Mouse (Mus musculus) cortical plate, adult 2 months (tissue): ENCODE data around the gene Zfp296. TPM values are rescaled to one million over a fixed set of nuclear protein-coding genes. Genes with fewer than 3 reads are reported as not detected.
"Not testable (repeated sequence)": the region's sequence is repeated elsewhere in the genome, so short reads cannot be mapped to it uniquely, and the experiment has no call there.

Experiments
- H3K27ac ChIP-seq: fragments of 200-500 bp; 2 replicates; pipeline ENCODE4 v1.5.1; 2012; ENCODE audit warnings: low read length, control low read depth, inconsistent platforms; ENCODE audit not compliant: insufficient read depth
- H3K4me1 ChIP-seq: fragments of 200-500 bp; 2 replicates; pipeline ENCODE4 v1.6.1; 2011; ENCODE audit warnings: low read length; ENCODE audit not compliant: control insufficient read depth, insufficient read depth
- H3K4me3 ChIP-seq: fragments of 200-500 bp; 2 replicates; pipeline ENCODE4 v1.5.1; 2011; ENCODE audit warnings: mild to moderate bottlenecking, low read length, control low read depth; ENCODE audit not compliant: insufficient read depth
- CTCF ChIP-seq: fragments of 200-500 bp; IDR thresholded peaks from 2 replicates; pipeline ENCODE4 v1.5.1; 2011; ENCODE audit warnings: mild to moderate bottlenecking, control low read depth, low read length; ENCODE audit not compliant: insufficient read depth; ENCODE audit errors: extremely low read depth
- POLR2A ChIP-seq: fragments of 200-500 bp; IDR thresholded peaks from 2 replicates; pipeline ENCODE4 v1.6.1; 2011; ENCODE audit warnings: mild to moderate bottlenecking, low read length, control low read depth; ENCODE audit not compliant: insufficient read depth; ENCODE audit errors: extremely low read depth
- polyA plus RNA-seq: library from polyadenylated mRNA; depleted of rRNA; stranded (reverse); fragments of >200 nt; gene quantifications from 2 replicates; pipeline ENCODE4 v1.2.3, GENCODE M21; 2012

Zfp296 gene
- polyA plus RNA-seq, 1 experiment = 3.3 TPM

GRCm38 (mm10) chr7:19603849-19604605, 26.9 kb downstream of the Zfp296 start, which contains the start of gene Clasrp:
Gene Clasrp, minus strand, starts transcription at chr7:19604486.
- Histone ChIP-seq H3K4me3 (peak within 1 kb of the TSS; percentile 95), H3K4me1 (peaks cover 14% of the 10 kb centered on the region), H3K27ac (peak within 1 kb of the TSS; percentile 50; the same call in 1 of the 2 replicates)
- TF ChIP-seq POLR2A (peak; percentile 61; the same call in 1 of the 2 replicates), CTCF (no peak)

- not testable (repeated sequence) for H3K27ac ChIP-seq
- H3K4me1 ChIP-seq = peaks cover 14% of the 10 kb centered on the region
Measured at GRCm38 (mm10) chr7:19604606-19605214, 27.6 kb downstream of the Zfp296 start.

GRCm38 (mm10) chr7:19607291-19607690, 30.2 kb downstream of the Zfp296 start:
- TF ChIP-seq POLR2A (no peak), CTCF (no peak)
- Histone ChIP-seq H3K4me1 (peaks cover 9% of the 10 kb centered on the region), H3K27ac (no peak overlapping the region), H3K4me3 (no peak overlapping the region)

More at GRCm38 (mm10) chr7:19604606-19605214, 27.6 kb downstream of the Zfp296 start:
- H3K4me3 ChIP-seq = peak overlapping the region; percentile 95

GRCm38 (mm10) chr7:19609641-19610332, 32.7 kb downstream of the Zfp296 start:
- H3K27ac ChIP-seq = no peak overlapping the region
- no peak overlapping the region for H3K4me3 ChIP-seq
- TF ChIP-seq CTCF = no peak
- no peak for TF ChIP-seq POLR2A
- no peaks in the 10 kb centered on the region for H3K4me1 ChIP-seq

- Histone ChIP-seq H3K27ac (no peak overlapping the region), H3K4me1 (no peaks in the 10 kb centered on the region), H3K4me3 (no peak overlapping the region)
- TF ChIP-seq CTCF (no peak), POLR2A (no peak)
Measured at GRCm38 (mm10) chr7:19610969-19611368, 33.9 kb downstream of the Zfp296 start.

- Histone ChIP-seq H3K4me3 (no peak overlapping the region), H3K4me1 (no peaks in the 10 kb centered on the region), H3K27ac (no peak overlapping the region)
- TF ChIP-seq CTCF (no peak), POLR2A (no peak)
Measured at GRCm38 (mm10) chr7:19615036-19615577, 38.0 kb downstream of the Zfp296 start.

GRCm38 (mm10) chr7:19619004-19619801, 42.1 kb downstream of the Zfp296 start:
- Histone ChIP-seq H3K4me3 (no peak overlapping the region), H3K27ac (no peak overlapping the region), H3K4me1 (no peaks in the 10 kb centered on the region)
- TF ChIP-seq POLR2A (no peak), CTCF (peak; percentile 83)

- TF ChIP-seq CTCF (no peak), POLR2A (no peak)
Measured at GRCm38 (mm10) chr7:19620811-19621210, 43.7 kb downstream of the Zfp296 start.

GRCm38 (mm10) chr7:19622241-19622640, 45.2 kb downstream of the Zfp296 start:
- TF ChIP-seq CTCF (no peak), POLR2A (no peak)
- Histone ChIP-seq H3K4me1 (no peaks in the 10 kb centered on the region), H3K4me3 (no peak overlapping the region), H3K27ac (no peak overlapping the region)

More at GRCm38 (mm10) chr7:19620811-19621210, 43.7 kb downstream of the Zfp296 start:
- Histone ChIP-seq H3K4me1 (no peaks in the 10 kb centered on the region), H3K27ac (no peak overlapping the region), H3K4me3 (no peak overlapping the region)
